Mouse (Mus musculus) embryonic facial prominence, embryonic 11.5 days (tissue): ENCODE measurements at regions not wholly inside any gene's neighbourhood (a gene's known extent, or its start where the extent isn't known, plus 50 kb on each side); places are given as distances from the start of the nearest gene placed in this dataset.

Source experiments
- ATAC-seq: fragments of 200-750 bp; cut with Nextera tagmentation; replicated peaks from 2 replicates; pipeline ENCODE4 v1.8.0; 2017; ENCODE audit warnings: low read depth; ENCODE audit not compliant: insufficient number of reproducible peaks, low FRiP score, low TSS enrichment
- DNase-seq: peaks from one replicate; pipeline ENCODE4 v3.0.0-alpha.2; 2015; ENCODE audit warnings: low spot score
- H3K27ac ChIP-seq: fragments of 300-500 bp; sonication (generic); replicated peaks from 2 replicates; pipeline ENCODE4 v1.5.1; 2014; ENCODE audit warnings: mild to moderate bottlenecking, low read depth, low read length, control low read depth
- H3K27me3 ChIP-seq: fragments of 300-500 bp; sonication (generic); 2 replicates; pipeline ENCODE4 v1.6.1; 2014; ENCODE audit warnings: mild to moderate bottlenecking, low read length, moderate library complexity, mixed read lengths; ENCODE audit not compliant: control insufficient read depth, insufficient read depth
- H3K36me3 ChIP-seq: fragments of 300-500 bp; sonication (generic); replicated peaks from 2 replicates; pipeline ENCODE4 v1.6.1; 2014; ENCODE audit warnings: low read depth, mild to moderate bottlenecking, low read length, moderate library complexity, mixed read lengths; ENCODE audit not compliant: control insufficient read depth, insufficient read depth
- H3K4me1 ChIP-seq: fragments of 300-500 bp; sonication (generic); 2 replicates; pipeline ENCODE4 v1.6.1; 2014; ENCODE audit warnings: low read length, mixed read lengths; ENCODE audit not compliant: control insufficient read depth, insufficient read depth
- H3K4me2 ChIP-seq: fragments of 300-500 bp; sonication (generic); 2 replicates; pipeline ENCODE4 v1.6.1; 2014; ENCODE audit warnings: low read depth, mild to moderate bottlenecking, control low read depth, low read length, moderate library complexity
- H3K4me3 ChIP-seq: fragments of 300-500 bp; sonication (generic); 2 replicates; pipeline ENCODE4 v1.5.1; 2014; ENCODE audit warnings: low read depth, low read length, control low read depth
- H3K9ac ChIP-seq: fragments of 300-500 bp; sonication (generic); replicated peaks from 2 replicates; pipeline ENCODE4 v1.6.1; 2014; ENCODE audit warnings: mild to moderate bottlenecking, control low read depth, low read length
- H3K9me3 ChIP-seq: fragments of 300-500 bp; sonication (generic); replicated peaks from 2 replicates; pipeline ENCODE4 v1.6.1; 2016; ENCODE audit warnings: mild to moderate bottlenecking, low read length, inconsistent platforms, mixed read lengths; ENCODE audit not compliant: control insufficient read depth
- WGBS: fragments of 180-500 bp; shearing (Covaris S2); extraction: QIAGEN DNeasy Blood & Tissue Kit; methylation state at CpG from one replicate; pipeline ENCODE4 v1.1.7; 2014; 5-methylcytosine and 5-hydroxymethylcytosine counted together

- 34% methylated on average over 6 of the region's 6 CpGs for WGBS
- DNase-seq (peak; percentile 15), ATAC-seq (no peak)
- Histone ChIP-seq H3K9me3 (no peaks in the 10 kb centered on the region), H3K4me2 (no peak overlapping the region), H3K4me3 (no peak overlapping the region), H3K4me1 (no peaks in the 10 kb centered on the region), H3K36me3 (no peaks in the 10 kb centered on the region), H3K27me3 (no peaks in the 10 kb centered on the region), H3K27ac (no peak overlapping the region), H3K9ac (no peak overlapping the region)
These were observed 77.7 kb downstream of the Skor1 start for GRCm38 (mm10) chr9:63071032-63071431.

- Histone ChIP-seq H3K4me2 (no peak overlapping the region), H3K9me3 (no peaks in the 10 kb centered on the region), H3K27ac (no peak overlapping the region), H3K36me3 (no peaks in the 10 kb centered on the region), H3K27me3 (no peaks in the 10 kb centered on the region), H3K4me1 (no peaks in the 10 kb centered on the region), H3K9ac (no peak overlapping the region), H3K4me3 (no peak overlapping the region)
- ATAC-seq (no peak), DNase-seq (no peak)
- WGBS: 77% methylated on average over 6 of the region's 6 CpGs
These were observed 78.8 kb downstream of the Skor1 start for GRCm38 (mm10) chr9:63069919-63070318.

- no peak for ATAC-seq
- Histone ChIP-seq H3K4me1 (no peaks in the 10 kb centered on the region), H3K27ac (no peak overlapping the region), H3K27me3 (no peaks in the 10 kb centered on the region), H3K4me3 (no peak overlapping the region), H3K4me2 (no peak overlapping the region), H3K9me3 (no peaks in the 10 kb centered on the region), H3K9ac (no peak overlapping the region), H3K36me3 (no peaks in the 10 kb centered on the region)
- 73% methylated on average over 2 of the region's 2 CpGs for WGBS
- no peak for DNase-seq
These were observed 79.3 kb upstream of the Pias1 start for GRCm38 (mm10) chr9:63067054-63067406.

GRCm38 (mm10) chr9:63066384-63067053, 78.8 kb upstream of the Pias1 start:
- H3K4me1 ChIP-seq: no peaks in the 10 kb centered on the region
- H3K36me3 ChIP-seq: no peaks in the 10 kb centered on the region
- H3K27me3 ChIP-seq: no peaks in the 10 kb centered on the region
- no peak overlapping the region for H3K4me2 ChIP-seq
- no peak overlapping the region for H3K27ac ChIP-seq
- 82% methylated on average over 10 of the region's 10 CpGs for WGBS
- no peak overlapping the region for H3K4me3 ChIP-seq
- no peak overlapping the region for H3K9ac ChIP-seq
- H3K9me3 ChIP-seq: no peaks in the 10 kb centered on the region
- ATAC-seq: no peak
- no peak for DNase-seq

- WGBS: 96% methylated on average over 2 of the region's 2 CpGs
- Histone ChIP-seq H3K4me3 (no peak overlapping the region), H3K27me3 (no peaks in the 10 kb centered on the region), H3K4me1 (no peaks in the 10 kb centered on the region; the same call in 1 of the 2 replicates), H3K27ac (no peak overlapping the region), H3K4me2 (no peak overlapping the region), H3K9ac (no peak overlapping the region), H3K36me3 (no peaks in the 10 kb centered on the region), H3K9me3 (no peaks in the 10 kb centered on the region)
- DNase-seq: no peak
- ATAC-seq: no peak
These were observed 75.8 kb upstream of the Pias1 start for GRCm38 (mm10) chr9:63063525-63063924.

- no peak for ATAC-seq
- Histone ChIP-seq H3K4me2 (no peak overlapping the region), H3K4me3 (no peak overlapping the region), H3K27me3 (no peaks in the 10 kb centered on the region), H3K27ac (no peak overlapping the region), H3K36me3 (no peaks in the 10 kb centered on the region), H3K9me3 (no peaks in the 10 kb centered on the region), H3K4me1 (no peaks in the 10 kb centered on the region; the same call in 1 of the 2 replicates), H3K9ac (no peak overlapping the region)
- DNase-seq: no peak
- 89% methylated on average over 5 of the region's 5 CpGs for WGBS
These were observed 73.0 kb upstream of the Pias1 start for GRCm38 (mm10) chr9:63060740-63061139.

- no peaks in the 10 kb centered on the region; the same call in 1 of the 2 replicates for H3K4me1 ChIP-seq
- ATAC-seq (peak; percentile 77), DNase-seq (peak; percentile 80)
- peak overlapping the region; percentile 39 for H3K4me2 ChIP-seq
- H3K9me3 ChIP-seq: no peaks in the 10 kb centered on the region
- no peaks in the 10 kb centered on the region for H3K27me3 ChIP-seq
- H3K4me3 ChIP-seq: peak overlapping the region; percentile 7; the same call in 1 of the 2 replicates
- no peaks in the 10 kb centered on the region for H3K36me3 ChIP-seq
- WGBS: 3% methylated on average over 10 of the region's 10 CpGs
- 0 out of 2 replicates have a peak overlapping the region, but pooled peaks have one; percentile 32 for H3K9ac ChIP-seq
- H3K27ac ChIP-seq: no peak overlapping the region
These were observed 71.6 kb upstream of the Pias1 start for GRCm38 (mm10) chr9:63059234-63059842.

- H3K9ac ChIP-seq: no peak overlapping the region
- DNase-seq: no peak
- no peak overlapping the region for H3K4me3 ChIP-seq
- H3K4me2 ChIP-seq: peak overlapping the region; percentile 39
- H3K27ac ChIP-seq: no peak overlapping the region; the same call in 1 of the 2 replicates
- H3K36me3 ChIP-seq: no peaks in the 10 kb centered on the region
- ATAC-seq: no peak
- no peaks in the 10 kb centered on the region for H3K27me3 ChIP-seq
- H3K9me3 ChIP-seq: no peaks in the 10 kb centered on the region
- H3K4me1 ChIP-seq: no peaks in the 10 kb centered on the region; the same call in 1 of the 2 replicates
- 37% methylated on average over 16 of the region's 16 CpGs for WGBS
These were observed 70.9 kb upstream of the Pias1 start for GRCm38 (mm10) chr9:63058506-63059233.
